Mouse (Mus musculus) adipocyte (in vitro differentiated cells): ENCODE data around the gene Vmn1r163.
"Not testable (repeated sequence)": the region's sequence is repeated elsewhere in the genome, so short reads cannot be mapped to it uniquely, and the experiment has no call there.

Source experiments
- DNase-seq: peaks from one replicate; pipeline ENCODE4 v3.0.0-alpha.2; 2016; ENCODE audit warnings: low spot score

The Vmn1r163 gene

GRCm38 (mm10) chr7:23055240-23055639 is at the start of gene Vmn1r163:
Vmn1r163 (plus strand) TSS chr7:23055540.
- DNase-seq = not testable (repeated sequence)

- not testable (repeated sequence) for DNase-seq
Observed at GRCm38 (mm10) chr7:23019823-23020222, 35.5 kb upstream of the Vmn1r163 start, which contains the start of gene Gm4216. Gm4216 (minus strand) TSS chr7:23019923.

DNA sequence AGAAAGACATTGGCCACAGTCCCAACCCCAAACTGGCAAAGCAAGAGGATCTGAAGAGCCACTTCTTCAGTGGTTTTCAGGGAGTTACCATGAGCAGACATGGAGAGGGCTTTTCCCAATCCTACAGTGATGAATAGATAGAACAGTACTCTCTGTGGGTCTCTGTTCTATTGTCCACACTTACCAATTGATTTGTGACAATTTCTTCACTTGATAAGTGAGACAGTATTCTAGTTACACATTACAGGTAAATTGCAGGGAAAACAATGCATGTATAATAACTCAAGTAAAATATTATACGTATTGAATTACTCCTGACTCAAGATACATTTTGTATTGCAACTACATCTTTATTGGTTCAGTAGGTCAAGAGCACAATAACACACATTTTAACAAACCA is 12.0 kb downstream of the Vmn1r163 start, which contains the start of gene Gm8720:
Gm8720 (minus strand) TSS at position 101 of the 400 bp plus-strand sequence.
- DNase-seq = not testable (repeated sequence)
